Mouse (Mus musculus): ENCODE data around the gene Prss53. TPM values are rescaled to one million over a fixed set of nuclear protein-coding genes. Genes with fewer than 3 reads are reported as not detected.
"Not testable (repeated sequence)": the region's sequence is repeated elsewhere in the genome, so short reads cannot be mapped to it uniquely, and the experiment has no call there.

Prss53 gene
- polyA plus RNA-seq, 1 experiment from 2014 or later: 0.46 TPM

DNA sequence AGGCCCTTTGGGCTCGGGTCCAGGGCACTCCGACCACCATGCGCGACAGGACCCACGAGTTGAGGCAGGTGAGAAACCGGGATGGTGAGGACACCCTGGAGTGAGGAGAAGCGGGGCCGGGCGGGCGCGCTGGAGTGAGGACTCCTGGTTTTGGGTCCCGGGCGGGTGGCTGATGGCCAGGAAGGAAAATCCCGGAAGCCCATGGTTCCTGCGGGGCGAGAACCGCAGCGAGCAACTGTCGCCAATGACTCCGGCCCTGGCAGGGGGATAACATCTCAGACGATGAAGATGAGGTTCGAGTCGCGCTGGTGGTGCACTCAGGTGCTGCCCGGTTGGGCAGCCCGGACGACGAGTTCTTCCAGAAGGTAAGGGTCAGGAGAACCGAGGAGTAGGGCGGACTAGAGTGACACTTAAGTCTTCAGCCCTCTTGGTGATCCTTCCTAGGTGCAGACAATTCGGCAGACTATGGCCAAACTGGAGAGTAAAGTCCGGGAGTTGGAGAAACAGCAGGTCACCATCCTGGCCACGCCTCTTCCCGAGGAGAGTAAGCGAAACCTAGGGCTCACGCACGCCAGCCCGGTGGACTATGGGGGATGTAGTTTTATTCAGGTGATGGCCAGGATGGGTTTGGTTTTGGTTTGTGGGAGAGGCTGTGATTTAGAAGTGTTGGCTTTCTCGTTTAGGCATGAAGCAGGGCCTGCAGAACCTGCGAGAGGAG is 48.6 kb downstream of the Prss53 start:
- WGBS: under 1% methylated on average over 40 of the region's 40 CpGs

DNA sequence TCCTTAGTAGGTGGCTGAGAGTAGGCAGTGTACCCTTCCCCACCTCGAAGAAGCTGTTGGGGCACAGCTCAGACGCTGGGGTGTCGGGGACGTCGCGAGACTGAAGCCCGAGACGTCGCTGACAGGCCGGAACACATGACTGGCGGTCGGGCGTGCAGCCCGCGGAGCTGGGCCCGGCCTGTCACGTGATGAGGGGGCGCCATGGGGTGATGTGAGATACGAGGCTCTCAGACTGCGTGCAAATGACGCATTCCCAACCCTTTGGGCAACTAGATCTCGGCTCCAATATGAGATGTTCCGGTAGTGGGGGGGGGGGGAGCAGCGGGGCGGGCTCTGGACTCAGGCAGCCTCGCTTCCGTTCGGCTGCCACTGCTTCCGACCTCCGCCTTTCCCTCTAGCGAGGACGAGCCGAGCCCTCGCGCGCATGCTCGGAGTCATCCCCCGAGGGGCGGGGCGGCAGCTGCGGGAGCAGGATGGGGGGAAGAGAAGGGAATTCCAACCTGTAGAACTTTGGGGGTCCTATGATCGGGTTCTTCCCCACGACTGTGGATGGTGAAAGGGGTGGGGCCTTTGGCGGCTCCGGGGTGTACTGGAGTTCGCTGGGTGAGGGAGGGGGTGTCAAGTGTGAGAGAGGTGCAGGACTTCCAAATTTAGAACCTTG is 49.3 kb downstream of the Prss53 start:
- Histone ChIP-seq H3K4me3 (ENCODE audit: low read depth, low read length) (peak overlapping the region; percentile 58), H3K4me2 (ENCODE audit: low read depth) (peak overlapping the region; percentile 98), H3K27ac (ENCODE audit: low read depth, low read length) (peak overlapping the region; percentile 28), H3K9me3 (ENCODE audit: control insufficient read depth, low read length) (no peaks in the 10 kb centered on the region), H3K36me3 (ENCODE audit: control insufficient read depth, insufficient read depth, low read length) (no peaks in the 10 kb centered on the region), H3K9ac (ENCODE audit: low read length) (peak overlapping the region; percentile 49), H3K4me1 (ENCODE audit: control insufficient read depth, insufficient read depth, low read length) (peaks cover 3% of the 10 kb centered on the region; the same call in 1 of the 2 replicates), H3K27me3 (ENCODE audit: control insufficient read depth, insufficient read depth, low read length) (no peaks in the 10 kb centered on the region)
- ATAC-seq (ENCODE audit: insufficient read depth, low FRiP score, low TSS enrichment) (peak; percentile 84), DNase-seq (ENCODE audit: low spot score) (peak; percentile 94)
- WGBS: under 1% methylated on average over 45 of the region's 46 CpGs

More for the DNA sequence above, 48.6 kb downstream of the Prss53 start:
- ATAC-seq (ENCODE audit: insufficient read depth, low FRiP score, low TSS enrichment) (peak; percentile 65), DNase-seq (ENCODE audit: low spot score) (peak; percentile 73)
- H3K4me1 ChIP-seq (ENCODE audit: control insufficient read depth, insufficient read depth, low read length): peaks cover 3% of the 10 kb centered on the region; the same call in 1 of the 2 replicates
- peak overlapping the region; percentile 45 for H3K9ac ChIP-seq (ENCODE audit: low read length)
- no peaks in the 10 kb centered on the region for H3K36me3 ChIP-seq (ENCODE audit: control insufficient read depth, insufficient read depth, low read length)
- peak overlapping the region; percentile 28 for H3K27ac ChIP-seq (ENCODE audit: low read depth, low read length)
- no peaks in the 10 kb centered on the region for H3K9me3 ChIP-seq (ENCODE audit: control insufficient read depth, low read length)
- no peaks in the 10 kb centered on the region for H3K27me3 ChIP-seq (ENCODE audit: control insufficient read depth, insufficient read depth, low read length)
- peak overlapping the region; percentile 58 for H3K4me3 ChIP-seq (ENCODE audit: low read depth, low read length)
- peak overlapping the region; percentile 98 for H3K4me2 ChIP-seq (ENCODE audit: low read depth)

DNA sequence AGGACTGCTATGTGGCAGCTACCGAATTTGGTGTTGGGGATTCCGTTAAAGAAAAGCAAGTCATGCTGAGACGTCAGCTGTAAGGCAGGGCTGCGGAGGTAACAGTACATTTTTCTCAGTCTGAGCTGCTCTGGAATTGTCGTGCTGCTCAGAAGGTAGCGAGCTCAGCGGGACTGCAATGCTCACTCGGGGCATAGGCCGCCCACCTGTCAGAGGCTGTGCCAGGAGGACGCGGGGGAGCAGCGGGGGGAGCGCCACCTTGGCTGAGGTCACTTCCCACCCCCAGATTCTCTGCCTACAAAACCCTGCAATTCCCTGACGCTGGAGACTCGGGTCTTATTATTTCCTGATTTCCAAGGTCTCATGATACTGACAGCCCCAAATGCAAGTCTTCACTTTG is 49.9 kb downstream of the Prss53 start:
- Histone ChIP-seq H3K36me3 (ENCODE audit: control insufficient read depth, insufficient read depth, low read length) (no peaks in the 10 kb centered on the region), H3K9ac (ENCODE audit: low read length) (peak overlapping the region; percentile 49), H3K4me2 (ENCODE audit: low read depth) (peak overlapping the region; percentile 98), H3K27me3 (ENCODE audit: control insufficient read depth, insufficient read depth, low read length) (no peaks in the 10 kb centered on the region), H3K4me3 (ENCODE audit: low read depth, low read length) (peak overlapping the region; percentile 58), H3K9me3 (ENCODE audit: control insufficient read depth, low read length) (no peaks in the 10 kb centered on the region), H3K27ac (ENCODE audit: low read depth, low read length) (peak overlapping the region; percentile 28; the same call in 1 of the 2 replicates), H3K4me1 (ENCODE audit: control insufficient read depth, insufficient read depth, low read length) (peaks cover 3% of the 10 kb centered on the region; the same call in 1 of the 2 replicates)
- DNase-seq (ENCODE audit: low spot score) (no peak), ATAC-seq (ENCODE audit: insufficient read depth, low FRiP score, low TSS enrichment) (peak; percentile 21; the same call in 1 of the 2 replicates)
- 10% methylated on average over 15 of the region's 15 CpGs for WGBS

DNA sequence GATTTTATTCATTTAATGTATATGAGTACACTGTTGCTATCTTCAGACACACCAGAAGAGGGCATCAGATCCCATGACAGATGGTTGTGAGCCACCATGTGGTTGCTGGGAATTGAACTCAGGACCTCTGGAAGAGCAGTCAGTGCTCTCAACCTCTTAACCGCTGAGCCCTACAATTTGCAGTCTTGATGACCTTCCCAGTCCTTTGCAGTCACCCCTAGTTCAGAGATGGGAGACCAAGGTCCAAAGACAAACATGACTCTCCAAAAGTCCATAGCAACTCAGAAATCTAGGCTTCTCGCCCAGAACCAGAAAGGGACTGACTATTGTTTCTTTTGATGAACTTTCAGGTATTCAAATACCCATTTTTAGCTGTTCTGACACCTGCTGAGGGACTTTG is 50.7 kb downstream of the Prss53 start:
- not testable (repeated sequence) for H3K27me3 ChIP-seq (ENCODE audit: control insufficient read depth, insufficient read depth, low read length); H3K36me3 ChIP-seq (ENCODE audit: control insufficient read depth, insufficient read depth, low read length); H3K27ac ChIP-seq (ENCODE audit: low read depth, low read length); H3K4me2 ChIP-seq (ENCODE audit: low read depth); DNase-seq (ENCODE audit: low spot score); ATAC-seq (ENCODE audit: insufficient read depth, low FRiP score, low TSS enrichment); H3K4me1 ChIP-seq (ENCODE audit: control insufficient read depth, insufficient read depth, low read length); H3K9ac ChIP-seq (ENCODE audit: low read length); H3K4me3 ChIP-seq (ENCODE audit: low read depth, low read length); H3K9me3 ChIP-seq (ENCODE audit: control insufficient read depth, low read length)
- WGBS: 74% methylated on average over 2 of the region's 2 CpGs

DNA sequence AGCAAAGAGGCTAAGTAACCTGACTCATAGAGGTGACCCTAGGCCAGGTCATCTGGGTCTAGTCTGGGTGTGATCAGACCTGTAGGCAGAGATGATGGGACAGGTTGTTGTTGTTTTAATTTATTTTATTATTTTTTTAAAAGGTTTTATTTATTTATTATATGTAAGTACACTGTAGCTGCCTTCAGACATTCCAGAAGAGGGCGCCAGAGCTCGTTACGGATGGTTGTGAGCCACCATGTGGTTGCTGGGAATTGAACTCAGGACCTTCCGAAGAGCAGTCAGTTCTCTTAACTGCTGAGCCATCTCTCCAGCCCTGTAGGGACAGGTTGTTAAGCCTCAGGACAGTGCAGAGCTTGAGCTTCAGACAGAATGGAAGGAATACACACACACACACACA is 52.9 kb downstream of the Prss53 start:
- not testable (repeated sequence) for H3K4me3 ChIP-seq (ENCODE audit: low read depth, low read length); H3K9me3 ChIP-seq (ENCODE audit: control insufficient read depth, low read length); ATAC-seq (ENCODE audit: insufficient read depth, low FRiP score, low TSS enrichment); DNase-seq (ENCODE audit: low spot score); H3K9ac ChIP-seq (ENCODE audit: low read length); H3K27me3 ChIP-seq (ENCODE audit: control insufficient read depth, insufficient read depth, low read length); H3K4me1 ChIP-seq (ENCODE audit: control insufficient read depth, insufficient read depth, low read length); H3K27ac ChIP-seq (ENCODE audit: low read depth, low read length); H3K36me3 ChIP-seq (ENCODE audit: control insufficient read depth, insufficient read depth, low read length); H3K4me2 ChIP-seq (ENCODE audit: low read depth)
- 79% methylated on average over 4 of the region's 4 CpGs for WGBS

DNA sequence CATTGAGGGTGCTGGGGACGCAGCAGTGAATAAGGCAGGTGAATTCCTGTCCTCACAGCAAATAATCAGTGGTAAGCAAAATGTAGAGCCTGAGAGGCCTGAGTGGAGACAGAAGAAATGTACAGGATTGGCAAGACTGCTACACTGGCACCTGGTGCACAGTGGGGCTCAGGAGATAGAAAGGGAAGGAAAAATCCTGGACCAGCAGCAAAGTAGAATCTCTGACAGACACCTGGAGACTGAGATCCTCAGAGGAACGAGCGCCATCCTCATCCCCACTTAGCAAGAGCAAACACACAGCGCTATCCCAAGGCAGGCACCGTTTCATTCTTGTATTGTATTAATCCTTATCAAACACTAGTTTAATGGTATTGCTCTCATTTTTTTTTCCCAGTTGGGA is 53.3 kb downstream of the Prss53 start:
- no peak for DNase-seq (ENCODE audit: low spot score)
- 96% methylated on average over 5 of the region's 5 CpGs for WGBS
- ATAC-seq (ENCODE audit: insufficient read depth, low FRiP score, low TSS enrichment): no peak
- no peaks in the 10 kb centered on the region for H3K27me3 ChIP-seq (ENCODE audit: control insufficient read depth, insufficient read depth, low read length)
- no peak overlapping the region for H3K9ac ChIP-seq (ENCODE audit: low read length)
- no peak overlapping the region for H3K4me3 ChIP-seq (ENCODE audit: low read depth, low read length)
- H3K4me2 ChIP-seq (ENCODE audit: low read depth): no peak overlapping the region
- H3K36me3 ChIP-seq (ENCODE audit: control insufficient read depth, insufficient read depth, low read length): no peaks in the 10 kb centered on the region
- no peak overlapping the region for H3K27ac ChIP-seq (ENCODE audit: low read depth, low read length)
- H3K9me3 ChIP-seq (ENCODE audit: control insufficient read depth, low read length): no peaks in the 10 kb centered on the region
- H3K4me1 ChIP-seq (ENCODE audit: control insufficient read depth, insufficient read depth, low read length): peaks cover 3% of the 10 kb centered on the region; the same call in 1 of the 2 replicates

Other genes with a start within 250 kb of the Prss53 start
- 54.5 and 55.5 TPM in 2 replicates for gene Bcl7c, start 182.0 kb downstream of the Prss53 start, polyA plus RNA-seq (2014; fragmentation: Nextera tagmentation; extraction: Ambion mirVana)
- gene Ctf1, start 178.2 kb downstream of the Prss53 start, polyA plus RNA-seq (2014; fragmentation: Nextera tagmentation; extraction: Ambion mirVana): 6.0 and 8.8 TPM in 2 replicates
- 0.18 TPM in 1 of 2 replicates, not detected in the other for gene Ctf2, start 158.8 kb downstream of the Prss53 start, polyA plus RNA-seq (2014; fragmentation: Nextera tagmentation; extraction: Ambion mirVana)
- gene Fbxl19, start 146.4 kb downstream of the Prss53 start, polyA plus RNA-seq (2014; fragmentation: Nextera tagmentation; extraction: Ambion mirVana): 6.7 and 7.7 TPM in 2 replicates
- 5.5 and 6.5 TPM in 2 replicates for gene Orai3, start 121.2 kb downstream of the Prss53 start, polyA plus RNA-seq (2014; fragmentation: Nextera tagmentation; extraction: Ambion mirVana)
- gene Setd1a, start 114.3 kb downstream of the Prss53 start, polyA plus RNA-seq (2014; fragmentation: Nextera tagmentation; extraction: Ambion mirVana): 27.2 and 28.5 TPM in 2 replicates
- not detected in 2 replicates for gene Gm49388, start 105.4 kb downstream of the Prss53 start, polyA plus RNA-seq (2014; fragmentation: Nextera tagmentation; extraction: Ambion mirVana)
- gene Hsd3b7, start 90.4 kb downstream of the Prss53 start, polyA plus RNA-seq (2014; fragmentation: Nextera tagmentation; extraction: Ambion mirVana): 7.1 and 8.3 TPM in 2 replicates
- gene Stx4a, start 66.7 kb downstream of the Prss53 start, polyA plus RNA-seq (2014; fragmentation: Nextera tagmentation; extraction: Ambion mirVana): 10.4 and 10.7 TPM in 2 replicates
- 7.8 and 8.1 TPM in 2 replicates for gene Stx1b, start 66.4 kb downstream of the Prss53 start, polyA plus RNA-seq (2014; fragmentation: Nextera tagmentation; extraction: Ambion mirVana)
- gene Zfp646, start 14.7 kb downstream of the Prss53 start, polyA plus RNA-seq (2014; fragmentation: Nextera tagmentation; extraction: Ambion mirVana): 19.8 and 21.9 TPM in 2 replicates
- 26.6 and 30.6 TPM in 2 replicates for gene Zfp668, start 14.1 kb downstream of the Prss53 start, polyA plus RNA-seq (2014; fragmentation: Nextera tagmentation; extraction: Ambion mirVana)
- not detected in 2 replicates for gene Gm21974, start 4.5 kb upstream of the Prss53 start, polyA plus RNA-seq (2014; fragmentation: Nextera tagmentation; extraction: Ambion mirVana)
- 53.9 and 59.6 TPM in 2 replicates for gene Vkorc1, start 4.6 kb upstream of the Prss53 start, polyA plus RNA-seq (2014; fragmentation: Nextera tagmentation; extraction: Ambion mirVana)
- 99.7 and 109 TPM in 2 replicates for gene Bckdk, start 13.1 kb upstream of the Prss53 start, polyA plus RNA-seq (2014; fragmentation: Nextera tagmentation; extraction: Ambion mirVana)
- gene Kat8, start 21.5 kb upstream of the Prss53 start, polyA plus RNA-seq (2014; fragmentation: Nextera tagmentation; extraction: Ambion mirVana): 52.3 and 56.6 TPM in 2 replicates
- 1.6 and 2.0 TPM in 2 replicates for gene Prss8, start 39.1 kb upstream of the Prss53 start, polyA plus RNA-seq (2014; fragmentation: Nextera tagmentation; extraction: Ambion mirVana)
- 11.6 and 11.7 TPM in 2 replicates for gene Prss36, start 55.8 kb upstream of the Prss53 start, polyA plus RNA-seq (2014; fragmentation: Nextera tagmentation; extraction: Ambion mirVana)
- gene Fus, start 76.5 kb upstream of the Prss53 start, polyA plus RNA-seq (2014; fragmentation: Nextera tagmentation; extraction: Ambion mirVana): 48.1 and 51.6 TPM in 2 replicates
- gene Pycard, start 102.9 kb upstream of the Prss53 start, polyA plus RNA-seq (2014; fragmentation: Nextera tagmentation; extraction: Ambion mirVana): 6.3 and 8.6 TPM in 2 replicates
- gene Trim72, start 113.0 kb upstream of the Prss53 start, polyA plus RNA-seq (2014; fragmentation: Nextera tagmentation; extraction: Ambion mirVana): not detected in 2 replicates
- 0.37 and 0.64 TPM in 2 replicates for gene Itgam, start 171.7 kb upstream of the Prss53 start, polyA plus RNA-seq (2014; fragmentation: Nextera tagmentation; extraction: Ambion mirVana)
- not detected in 2 replicates for gene Gm49368, start 171.7 kb upstream of the Prss53 start, polyA plus RNA-seq (2014; fragmentation: Nextera tagmentation; extraction: Ambion mirVana)
- not detected in 2 replicates for gene Itgax, start 238.6 kb upstream of the Prss53 start, polyA plus RNA-seq (2014; fragmentation: Nextera tagmentation; extraction: Ambion mirVana)